Mouse (Mus musculus): ENCODE results near the gene Ociad2. TPM values are rescaled to one million over a fixed set of nuclear protein-coding genes. Genes with fewer than 3 reads are reported as not detected.
"Not testable (repeated sequence)": the region's sequence is repeated elsewhere in the genome, so short reads cannot be mapped to it uniquely, and the experiment has no call there.

The Ociad2 gene
- polyA plus RNA-seq, 1 experiment from 2014 or later = 10.2 TPM

- Histone ChIP-seq H3K9me3 (replicated peaks) (no peaks in the 10 kb centered on the region), H3K36me3 (no peaks in the 10 kb centered on the region), H3K27me3 (ENCODE audit: low read depth, poor library complexity, severe bottlenecking) (no peaks in the 10 kb centered on the region), H3K4me1 (peaks cover 33% of the 10 kb centered on the region), H3K4me3 (no peak overlapping the region), H3K27ac (replicated peaks) (peak overlapping the region; percentile 61)
- whole genome bisulfite sequencing = 91% methylated on average over 4 of the region's 4 CpGs
- no peak for DNase-seq (ENCODE audit: low spot score)
Measured at GRCm38 (mm10) chr5:73345254-73345653, 4.4 kb upstream of the Ociad2 start.

GRCm38 (mm10) chr5:73344310-73344709, 3.5 kb upstream of the Ociad2 start:
- WGBS = 71% methylated on average over 10 of the region's 10 CpGs
- peak overlapping the region; percentile 61 for H3K27ac ChIP-seq (replicated peaks)
- peak; percentile 54 for DNase-seq (ENCODE audit: low spot score)

GRCm38 (mm10) chr5:73342701-73343355, 2.0 kb upstream of the Ociad2 start:
- Histone ChIP-seq H3K4me1 (peaks cover 32% of the 10 kb centered on the region), H3K36me3 (no peaks in the 10 kb centered on the region), H3K4me3 (no peak overlapping the region), H3K9me3 (replicated peaks) (no peaks in the 10 kb centered on the region), H3K27ac (replicated peaks) (peak overlapping the region; percentile 34; the same call in 1 of the 2 replicates), H3K27me3 (ENCODE audit: low read depth, poor library complexity, severe bottlenecking) (peaks cover under 1% of the 10 kb centered on the region; the same call in 1 of the 2 replicates)
- 94% methylated on average over 22 of the region's 22 CpGs for WGBS
- DNase-seq (ENCODE audit: low spot score) = no peak

More at GRCm38 (mm10) chr5:73344310-73344709, 3.5 kb upstream of the Ociad2 start:
- no peaks in the 10 kb centered on the region for H3K27me3 ChIP-seq (ENCODE audit: low read depth, poor library complexity, severe bottlenecking)
- H3K4me1 ChIP-seq = peaks cover 24% of the 10 kb centered on the region
- peak overlapping the region; percentile 2; the same call in 1 of the 2 replicates for H3K4me3 ChIP-seq
- no peaks in the 10 kb centered on the region for H3K9me3 ChIP-seq (replicated peaks)
- no peaks in the 10 kb centered on the region for H3K36me3 ChIP-seq

- WGBS = 92% methylated on average over 9 of the region's 9 CpGs
Measured at GRCm38 (mm10) chr5:73339779-73340722, 777 bp downstream of the Ociad2 start.

GRCm38 (mm10) chr5:73338832-73339163, 2.0 kb downstream of the Ociad2 start:
- 44% methylated on average over 14 of the region's 14 CpGs for WGBS
- H3K4me3 ChIP-seq = peak overlapping the region; percentile 68
- H3K27ac ChIP-seq (replicated peaks) = peak overlapping the region; percentile 85
- H3K4me1 ChIP-seq = peaks cover 26% of the 10 kb centered on the region
- H3K27me3 ChIP-seq (ENCODE audit: low read depth, poor library complexity, severe bottlenecking) = peaks cover 11% of the 10 kb centered on the region; the same call in 1 of the 2 replicates
- DNase-seq (ENCODE audit: low spot score) = no peak
- no peaks in the 10 kb centered on the region for H3K36me3 ChIP-seq
- H3K9me3 ChIP-seq (replicated peaks) = no peaks in the 10 kb centered on the region

More at GRCm38 (mm10) chr5:73339779-73340722, 777 bp downstream of the Ociad2 start:
- Histone ChIP-seq H3K4me3 (no peak overlapping the region), H3K4me1 (peaks cover 39% of the 10 kb centered on the region), H3K27me3 (ENCODE audit: low read depth, poor library complexity, severe bottlenecking) (peaks cover 11% of the 10 kb centered on the region; the same call in 1 of the 2 replicates), H3K27ac (replicated peaks) (no peak overlapping the region), H3K36me3 (no peaks in the 10 kb centered on the region), H3K9me3 (replicated peaks) (no peaks in the 10 kb centered on the region)
- no peak for DNase-seq (ENCODE audit: low spot score)

GRCm38 (mm10) chr5:73337961-73338831, 2.6 kb downstream of the Ociad2 start:
- WGBS = 3% methylated on average over 33 of the region's 41 CpGs
- no peaks in the 10 kb centered on the region for H3K36me3 ChIP-seq
- H3K27ac ChIP-seq (replicated peaks) = peak overlapping the region; percentile 85
- peak overlapping the region; percentile 68 for H3K4me3 ChIP-seq
- H3K27me3 ChIP-seq (ENCODE audit: low read depth, poor library complexity, severe bottlenecking) = peaks cover 11% of the 10 kb centered on the region; the same call in 1 of the 2 replicates
- peaks cover 21% of the 10 kb centered on the region for H3K4me1 ChIP-seq
- peak; percentile 47 for DNase-seq (ENCODE audit: low spot score)
- H3K9me3 ChIP-seq (replicated peaks) = no peaks in the 10 kb centered on the region

GRCm38 (mm10) chr5:73336448-73336847, 4.4 kb downstream of the Ociad2 start:
- Histone ChIP-seq H3K4me1 (peaks cover 18% of the 10 kb centered on the region), H3K27me3 (ENCODE audit: low read depth, poor library complexity, severe bottlenecking) (peaks cover 11% of the 10 kb centered on the region; the same call in 1 of the 2 replicates), H3K9me3 (replicated peaks) (no peaks in the 10 kb centered on the region), H3K36me3 (no peaks in the 10 kb centered on the region), H3K27ac (replicated peaks) (no peak overlapping the region), H3K4me3 (no peak overlapping the region)
- DNase-seq (ENCODE audit: low spot score) = no peak
- WGBS = 91% methylated on average over 5 of the region's 5 CpGs

GRCm38 (mm10) chr5:73331002-73331401, 9.8 kb downstream of the Ociad2 start:
- no peak for DNase-seq (ENCODE audit: low spot score)
- WGBS = 77% methylated on average over 4 of the region's 4 CpGs
- H3K4me3 ChIP-seq = no peak overlapping the region

GRCm38 (mm10) chr5:73324526-73325170, 16.2 kb downstream of the Ociad2 start:
- H3K27me3 ChIP-seq (ENCODE audit: low read depth, poor library complexity, severe bottlenecking) = no peaks in the 10 kb centered on the region
- WGBS = 86% methylated on average over 8 of the region's 8 CpGs
- no peak for DNase-seq (ENCODE audit: low spot score)

More at GRCm38 (mm10) chr5:73331002-73331401, 9.8 kb downstream of the Ociad2 start:
- no peaks in the 10 kb centered on the region for H3K9me3 ChIP-seq (replicated peaks)
- no peaks in the 10 kb centered on the region for H3K4me1 ChIP-seq
- H3K27ac ChIP-seq (replicated peaks) = no peak overlapping the region
- H3K27me3 ChIP-seq (ENCODE audit: low read depth, poor library complexity, severe bottlenecking) = no peaks in the 10 kb centered on the region
- H3K36me3 ChIP-seq = no peaks in the 10 kb centered on the region

GRCm38 (mm10) chr5:73323602-73324001, 17.2 kb downstream of the Ociad2 start:
- no peak overlapping the region for H3K27ac ChIP-seq (replicated peaks)
- no peaks in the 10 kb centered on the region for H3K4me1 ChIP-seq
- 87% methylated on average over 5 of the region's 5 CpGs for WGBS
- H3K27me3 ChIP-seq (ENCODE audit: low read depth, poor library complexity, severe bottlenecking) = no peaks in the 10 kb centered on the region
- no peaks in the 10 kb centered on the region for H3K9me3 ChIP-seq (replicated peaks)
- H3K4me3 ChIP-seq = no peak overlapping the region
- no peak for DNase-seq (ENCODE audit: low spot score)
- peaks cover 13% of the 10 kb centered on the region for H3K36me3 ChIP-seq

More at GRCm38 (mm10) chr5:73324526-73325170, 16.2 kb downstream of the Ociad2 start:
- Histone ChIP-seq H3K9me3 (replicated peaks) (no peaks in the 10 kb centered on the region), H3K4me3 (no peak overlapping the region), H3K27ac (replicated peaks) (no peak overlapping the region), H3K4me1 (no peaks in the 10 kb centered on the region), H3K36me3 (peaks cover 8% of the 10 kb centered on the region; the same call in 1 of the 2 replicates)

- not testable (repeated sequence) for H3K4me3 ChIP-seq; H3K4me1 ChIP-seq; H3K9me3 ChIP-seq (replicated peaks); DNase-seq (ENCODE audit: low spot score); H3K27ac ChIP-seq (replicated peaks); H3K27me3 ChIP-seq (ENCODE audit: low read depth, poor library complexity, severe bottlenecking)
- peaks cover 13% of the 10 kb centered on the region for H3K36me3 ChIP-seq
- 91% methylated on average over 1 of the region's 1 CpGs for WGBS
Measured at GRCm38 (mm10) chr5:73322684-73323083, 18.1 kb downstream of the Ociad2 start.
